Mouse (Mus musculus) MEL (cell line): ENCODE data around the gene Gm14851.

Source experiments
- CHD2 ChIP-seq: IDR thresholded peaks from 2 replicates; pipeline ENCODE4 v1.6.1; 2011; ENCODE audit warnings: low read length, improper control_type of control experiment
- CTCF ChIP-seq, 3 experiments: IDR thresholded peaks in 2 of 3; conservative IDR thresholded peaks in 1 of 3; 2 replicates each; pipeline ENCODE4 v1.5.1; 2011 to 2012; ENCODE audit warnings: low read length in 3 of 3, low read depth in 2 of 3, mild to moderate bottlenecking in 2 of 3, improper control_type of control experiment in 1 of 3, inconsistent platforms in 1 of 3, mixed read lengths in 1 of 3, moderate library complexity in 1 of 3; ENCODE audit not compliant: control insufficient read depth in 1 of 3, insufficient read depth in 1 of 3, poor library complexity in 1 of 3, severe bottlenecking in 1 of 3
- ELF1 ChIP-seq: IDR thresholded peaks from 2 replicates; pipeline ENCODE4 v1.6.1; 2014; ENCODE audit warnings: low read depth, mild to moderate bottlenecking, inconsistent platforms, low read length, improper control_type of control experiment, moderate library complexity
- EP300 ChIP-seq, 2 experiments: IDR thresholded peaks; 2 replicates each; pipeline ENCODE4 v1.6.1; 2011; ENCODE audit warnings: improper control_type of control experiment in 2 of 2, low read length in 2 of 2, low read depth in 1 of 2, mild to moderate bottlenecking in 1 of 2
- GATA1 ChIP-seq: IDR thresholded peaks from 2 replicates; pipeline ENCODE4 v1.6.1; 2011; ENCODE audit warnings: low read depth, low read length, improper control_type of control experiment
- KAT2A ChIP-seq: conservative IDR thresholded peaks from 2 replicates; pipeline ENCODE4 v1.6.1; 2012; ENCODE audit warnings: low read depth, low read length, improper control_type of control experiment, inconsistent platforms
- MAZ ChIP-seq: IDR thresholded peaks from 2 replicates; pipeline ENCODE4 v1.6.1; 2012; ENCODE audit warnings: low read depth, mild to moderate bottlenecking, inconsistent platforms, low read length, improper control_type of control experiment
- POLR2A ChIP-seq, 2 experiments: IDR thresholded peaks; 2 replicates each; pipeline ENCODE4 v1.6.1; 2011 to 2012; ENCODE audit warnings: low read length in 2 of 2, mild to moderate bottlenecking in 2 of 2, control low read depth in 1 of 2, improper control_type of control experiment in 1 of 2, low read depth in 1 of 2, moderate library complexity in 1 of 2; ENCODE audit not compliant: control insufficient read depth in 1 of 2, insufficient read depth in 1 of 2, poor library complexity in 1 of 2
- POLR2AphosphoS2 ChIP-seq: IDR thresholded peaks from 2 replicates; pipeline ENCODE4 v1.6.1; 2011; ENCODE audit warnings: low read length, improper control_type of control experiment
- RAD21 ChIP-seq: IDR thresholded peaks from 2 replicates; pipeline ENCODE4 v1.6.1; 2011; ENCODE audit warnings: mild to moderate bottlenecking, low read depth, low read length, improper control_type of control experiment
- TCF12 ChIP-seq: IDR thresholded peaks from 2 replicates; pipeline ENCODE4 v1.6.1; 2014; ENCODE audit warnings: low read depth, mild to moderate bottlenecking, inconsistent platforms, low read length, improper control_type of control experiment, moderate library complexity
- USF2 ChIP-seq, 2 experiments: IDR thresholded peaks; 2 replicates each; pipeline ENCODE4 v1.6.1; 2011 to 2012; ENCODE audit warnings: improper control_type of control experiment in 2 of 2, low read length in 2 of 2, borderline replicate concordance in 1 of 2, inconsistent platforms in 1 of 2, low read depth in 1 of 2, mild to moderate bottlenecking in 1 of 2; ENCODE audit not compliant: insufficient read depth in 1 of 2
- ZMIZ1 ChIP-seq: IDR thresholded peaks from 2 replicates; pipeline ENCODE4 v1.6.1; 2012; ENCODE audit warnings: low read depth, mild to moderate bottlenecking, inconsistent platforms, low read length, improper control_type of control experiment, moderate library complexity
- ZNF384 ChIP-seq: IDR thresholded peaks from 2 replicates; pipeline ENCODE4 v1.6.1; 2012; ENCODE audit warnings: low read depth, mild to moderate bottlenecking, inconsistent platforms, low read length, improper control_type of control experiment

DNA sequence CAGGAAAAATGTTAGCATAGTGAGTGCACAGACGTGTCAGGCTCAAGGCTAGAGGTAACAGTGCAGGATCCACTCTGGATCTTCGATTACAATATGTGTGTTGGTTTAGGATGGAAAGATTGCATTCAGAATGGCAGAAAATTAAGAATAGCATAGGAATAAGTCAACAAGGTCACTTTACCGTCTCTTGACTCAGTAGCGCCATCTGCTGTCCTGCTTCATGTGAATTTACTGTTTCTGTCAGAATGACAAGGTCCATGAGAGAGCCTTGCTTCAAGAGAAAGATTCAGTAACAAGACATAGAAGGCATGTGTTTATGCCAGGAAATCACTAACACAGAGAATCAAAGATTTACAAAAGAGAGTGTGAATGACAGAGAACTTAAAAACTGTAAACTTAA is 2.7 kb downstream of the Gm14851 start:
- TF ChIP-seq CTCF (IDR thresholded peaks at IDR 0.05 in 2 of 3, conservative IDR thresholded peaks at IDR 0.05 in 1 of 3; ENCODE audit: control insufficient read depth in 1 of 3, insufficient read depth in 1 of 3, low read depth in 2 of 3, low read length in 3 of 3, poor library complexity in 1 of 3, severe bottlenecking in 1 of 3): peak; percentile 38 to 55 (median 49)
- TF ChIP-seq EP300 (IDR thresholded peaks at IDR 0.05; ENCODE audit: low read depth in 1 of 2, low read length in 2 of 2): no peak
- TF ChIP-seq ZMIZ1: no peak
- TF ChIP-seq POLR2A (IDR thresholded peaks at IDR 0.05; ENCODE audit: control insufficient read depth in 1 of 2, insufficient read depth in 1 of 2, low read depth in 1 of 2, low read length in 2 of 2, poor library complexity in 1 of 2): no peak
- TF ChIP-seq KAT2A: no peak
- peak; percentile 12 for TF ChIP-seq RAD21
- TF ChIP-seq CHD2: no peak
- no peak for TF ChIP-seq POLR2AphosphoS2
- TF ChIP-seq ELF1: no peak
- TF ChIP-seq TCF12: no peak
- TF ChIP-seq MAZ: no peak
- no peak for TF ChIP-seq USF2 (IDR thresholded peaks at IDR 0.05; ENCODE audit: borderline replicate concordance in 1 of 2, insufficient read depth in 1 of 2, low read depth in 1 of 2, low read length in 2 of 2)
- TF ChIP-seq ZNF384: no peak
- no peak for TF ChIP-seq GATA1
